Mouse (Mus musculus): ENCODE results near the gene Mtss1l. TPM values are rescaled to one million over a fixed set of nuclear protein-coding genes. Genes with fewer than 3 reads are reported as not detected.

Mtss1l gene
- total and polyA plus RNA-seq, 3 experiments, result 0.64 to 0.66 TPM; not detected in 1

GRCm38 (mm10) chr8:110774047-110774446 lies 52.8 kb downstream of the Mtss1l start:
- dilution Hi-C loops (cut with MboI; ENCODE audit: extremely low pct_ligation_motif_present, extremely low pct_unique_long_range_greater_than_20kb, low sequenced_read_pairs), result no loop called here
- no peak overlapping the region for H3K27ac ChIP-seq (ENCODE audit: insufficient read depth, low read depth)
- no peaks in the 10 kb centered on the region for H3K27me3 ChIP-seq (replicated peaks)
- H3K4me3 ChIP-seq (replicated peaks in 1 of 3; ENCODE audit: low read depth in 2 of 3, low read length in 2 of 3, poor library complexity in 1 of 3), result no peak overlapping the region
- H3K9ac ChIP-seq (ENCODE audit: insufficient read depth, low read depth), result no peak overlapping the region
- no peaks in the 10 kb centered on the region for H3K79me2 ChIP-seq (replicated peaks; ENCODE audit: control insufficient read depth, extremely low read depth, insufficient read depth, poor library complexity, severe bottlenecking)
- H3K36me3 ChIP-seq (replicated peaks in 1 of 2; ENCODE audit: control insufficient read depth in 1 of 2, insufficient read depth in 1 of 2, low read length in 1 of 2), result no peaks in the 10 kb centered on the region
- no peak for TF ChIP-seq NELFE (IDR thresholded peaks at IDR 0.05; ENCODE audit: low read depth, low read length)
- TF ChIP-seq MXI1 (IDR thresholded peaks at IDR 0.05; ENCODE audit: low read depth, low read length), result no peak
- no peak for TF ChIP-seq GABPA (IDR thresholded peaks at IDR 0.05; ENCODE audit: insufficient replicate concordance, low read depth, low read length)
- no peak for TF ChIP-seq UBTF (IDR thresholded peaks at IDR 0.05; ENCODE audit: low read depth, low read length)
- no peak for TF ChIP-seq SIN3A (IDR thresholded peaks at IDR 0.05; ENCODE audit: low read length)
- no peak for TF ChIP-seq MAX (IDR thresholded peaks at IDR 0.05; ENCODE audit: low read length)
- no peak for TF ChIP-seq MAFK (IDR thresholded peaks at IDR 0.05; ENCODE audit: insufficient replicate concordance, low read length)
- no peak for TF ChIP-seq USF2 (conservative IDR thresholded peaks at IDR 0.05; ENCODE audit: low read depth, low read length)
- no peak for TF ChIP-seq ETS1 (conservative IDR thresholded peaks at IDR 0.05; ENCODE audit: low read depth, low read length)
- TF ChIP-seq TBP (conservative IDR thresholded peaks at IDR 0.05; ENCODE audit: low read depth, low read length), result no peak
- TF ChIP-seq ELF1 (IDR thresholded peaks at IDR 0.05; ENCODE audit: low read depth, low read length), result no peak
- TF ChIP-seq ZNF384 (IDR thresholded peaks at IDR 0.05; ENCODE audit: low read depth, low read length), result no peak
- TF ChIP-seq JUN (IDR thresholded peaks at IDR 0.05; ENCODE audit: insufficient read depth, low read depth, low read length), result no peak
- no peak for TF ChIP-seq KAT2A (IDR thresholded peaks at IDR 0.05; ENCODE audit: insufficient replicate concordance, low read length)
- no peak for TF ChIP-seq CHD2 (IDR thresholded peaks at IDR 0.05; ENCODE audit: low read length)
- TF ChIP-seq TCF12 (IDR thresholded peaks at IDR 0.05; ENCODE audit: low read depth, low read length), result no peak
- in situ Hi-C loops (cut with MboI; ENCODE audit: low pct_ligation_motif_present, low pct_unique_long_range_greater_than_20kb, low sequenced_read_pairs), result no loop called here
- no peak overlapping the region for H3K4me2 ChIP-seq (ENCODE audit: insufficient read depth, low read depth, poor library complexity, severe bottlenecking)
- DNase-seq (ENCODE audit: extremely low read depth), result no peak
- peaks cover 5 to 18% of the 10 kb centered on the region in 2 experiments; a peak in 3 of 4 replicates for H3K4me1 ChIP-seq (ENCODE audit: control insufficient read depth in 1 of 2, insufficient read depth in 2 of 2)
- H3K9me3 ChIP-seq (replicated peaks; ENCODE audit: low read length), result peaks cover 5% of the 10 kb centered on the region

- H3K4me3 ChIP-seq (replicated peaks in 1 of 3; ENCODE audit: low read depth in 2 of 3, low read length in 2 of 3, poor library complexity in 1 of 3), result no peak overlapping the region
- H3K79me2 ChIP-seq (replicated peaks; ENCODE audit: control insufficient read depth, extremely low read depth, insufficient read depth, poor library complexity, severe bottlenecking), result no peaks in the 10 kb centered on the region
- peaks cover 5% of the 10 kb centered on the region for H3K9me3 ChIP-seq (replicated peaks; ENCODE audit: low read length)
- DNase-seq (ENCODE audit: extremely low read depth), result no peak
- dilution Hi-C loops (cut with MboI; ENCODE audit: extremely low pct_ligation_motif_present, extremely low pct_unique_long_range_greater_than_20kb, low sequenced_read_pairs), result no loop called here
- H3K4me2 ChIP-seq (ENCODE audit: insufficient read depth, low read depth, poor library complexity, severe bottlenecking), result no peak overlapping the region
- no peak for TF ChIP-seq GABPA (IDR thresholded peaks at IDR 0.05; ENCODE audit: insufficient replicate concordance, low read depth, low read length)
- TF ChIP-seq MEF2A (IDR thresholded peaks at IDR 0.05; ENCODE audit: borderline replicate concordance, low read depth, low read length), result no peak
- no peak for TF ChIP-seq SMC3 (IDR thresholded peaks at IDR 0.05; ENCODE audit: low read depth, low read length)
- no peak for TF ChIP-seq E2F4 (IDR thresholded peaks at IDR 0.05; ENCODE audit: insufficient replicate concordance, low read depth, low read length)
- no peak for TF ChIP-seq MAX (IDR thresholded peaks at IDR 0.05; ENCODE audit: low read length)
- TF ChIP-seq MAFK (IDR thresholded peaks at IDR 0.05; ENCODE audit: insufficient replicate concordance, low read length), result no peak
- no peak for TF ChIP-seq ZNF384 (IDR thresholded peaks at IDR 0.05; ENCODE audit: low read depth, low read length)
- no peak for TF ChIP-seq CHD2 (IDR thresholded peaks at IDR 0.05; ENCODE audit: low read length)
- TF ChIP-seq CHD1 (IDR thresholded peaks at IDR 0.05; ENCODE audit: low read depth, low read length), result no peak
- no peak for TF ChIP-seq ZC3H11A (IDR thresholded peaks at IDR 0.05; ENCODE audit: low read depth, low read length)
- no peak for TF ChIP-seq JUN (IDR thresholded peaks at IDR 0.05; ENCODE audit: insufficient read depth, low read depth, low read length)
- TF ChIP-seq ETS1 (conservative IDR thresholded peaks at IDR 0.05; ENCODE audit: low read depth, low read length), result no peak
- no peak for TF ChIP-seq POLR2AphosphoS2 (IDR thresholded peaks at IDR 0.05; ENCODE audit: low read depth, low read length)
- TF ChIP-seq MYC (IDR thresholded peaks at IDR 0.05; ENCODE audit: low read depth, low read length), result no peak
- no peak for TF ChIP-seq MXI1 (IDR thresholded peaks at IDR 0.05; ENCODE audit: low read depth, low read length)
- H3K36me3 ChIP-seq (replicated peaks in 1 of 2; ENCODE audit: control insufficient read depth in 1 of 2, insufficient read depth in 1 of 2, low read length in 1 of 2), result no peaks in the 10 kb centered on the region
- H3K9ac ChIP-seq (ENCODE audit: insufficient read depth, low read depth), result no peak overlapping the region
- H3K27me3 ChIP-seq (replicated peaks), result no peaks in the 10 kb centered on the region
- no peak overlapping the region for H3K27ac ChIP-seq (ENCODE audit: insufficient read depth, low read depth)
- in situ Hi-C loops (cut with MboI; ENCODE audit: low pct_ligation_motif_present, low pct_unique_long_range_greater_than_20kb, low sequenced_read_pairs), result no loop called here
- H3K4me1 ChIP-seq (ENCODE audit: control insufficient read depth in 1 of 2, insufficient read depth in 2 of 2), result peaks cover 5 to 18% of the 10 kb centered on the region in 2 experiments; a peak in 3 of 4 replicates
These were observed 53.4 kb downstream of the Mtss1l start for GRCm38 (mm10) chr8:110774725-110775124.

All from CH12.LX (cell line).